Mouse (Mus musculus) mouse embryonic stem cell (cell line): ENCODE data around the gene Ift140.
"Not testable (repeated sequence)": the region's sequence is repeated elsewhere in the genome, so short reads cannot be mapped to it uniquely, and the experiment has no call there.

ENCODE experiments used
- in situ Hi-C, 2 experiments: fragments of 300-500 bp; cut with MboI; formaldehyde crosslinking; loops; 1 replicate in 1 of 2; 3 replicates in 1 of 2; pipeline ENCODE4 v1.14.3; 2019 to 2020; ENCODE audit warnings: low sequenced_read_pairs in 2 of 2, low pct_unique_long_range_greater_than_20kb in 1 of 2, mixed read lengths in 1 of 2; ENCODE audit not compliant: unreplicated experiment in 1 of 2

Ift140 gene

DNA sequence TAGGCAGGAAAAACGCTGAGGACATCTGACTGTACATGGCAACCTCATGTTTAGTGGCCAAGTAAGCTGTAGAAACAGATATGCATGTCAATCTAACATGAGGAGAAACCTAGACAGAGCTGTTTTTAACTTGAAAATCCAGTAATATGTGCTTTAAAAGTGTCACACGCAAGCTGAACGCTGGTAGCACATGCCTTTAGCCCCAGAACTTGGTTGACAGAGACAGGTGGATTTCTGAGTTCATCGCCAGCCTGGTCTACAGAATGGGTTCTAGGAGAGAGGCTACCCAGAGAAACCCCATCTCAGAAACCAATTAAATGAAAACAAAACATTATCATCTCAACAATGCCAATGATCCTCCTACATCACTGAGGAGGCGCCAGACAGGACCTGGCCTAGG lies 95.3 kb downstream of the Ift140 start:
- in situ Hi-C loops: no loop called here

DNA sequence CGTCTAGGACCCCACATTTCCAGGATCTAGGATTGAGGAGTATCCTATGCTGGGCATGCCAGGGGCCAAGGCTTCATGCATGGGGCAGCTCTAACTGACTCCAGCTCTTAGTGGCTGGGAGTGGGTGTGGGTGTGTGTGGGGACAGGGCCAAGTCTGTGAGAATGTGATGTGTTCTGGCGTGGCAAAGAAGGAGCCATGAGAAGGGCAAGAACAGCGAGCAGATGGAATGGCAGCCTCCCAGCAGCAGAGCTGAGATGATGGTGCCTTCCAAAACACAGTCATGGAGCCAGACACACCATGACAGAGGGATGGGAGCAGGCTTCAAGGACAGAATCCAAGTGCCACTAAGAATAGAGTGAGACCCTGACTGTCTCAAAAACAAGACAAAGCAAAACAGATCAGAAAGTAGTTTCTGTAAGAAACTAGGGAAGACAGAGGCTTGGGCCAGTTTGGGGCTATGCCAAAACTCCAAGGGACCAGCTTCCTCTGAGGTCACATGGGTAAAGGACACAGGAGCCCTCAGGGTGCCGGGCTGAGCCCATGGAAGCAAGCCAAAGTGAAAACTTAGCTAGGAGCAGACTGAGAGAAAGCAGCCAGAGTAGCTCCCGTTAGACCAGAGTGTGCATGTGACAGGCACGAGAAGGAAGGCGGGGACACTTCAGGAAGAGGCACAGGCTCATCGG lies 96.0 kb downstream of the Ift140 start:
- in situ Hi-C loops: no loop called here

DNA sequence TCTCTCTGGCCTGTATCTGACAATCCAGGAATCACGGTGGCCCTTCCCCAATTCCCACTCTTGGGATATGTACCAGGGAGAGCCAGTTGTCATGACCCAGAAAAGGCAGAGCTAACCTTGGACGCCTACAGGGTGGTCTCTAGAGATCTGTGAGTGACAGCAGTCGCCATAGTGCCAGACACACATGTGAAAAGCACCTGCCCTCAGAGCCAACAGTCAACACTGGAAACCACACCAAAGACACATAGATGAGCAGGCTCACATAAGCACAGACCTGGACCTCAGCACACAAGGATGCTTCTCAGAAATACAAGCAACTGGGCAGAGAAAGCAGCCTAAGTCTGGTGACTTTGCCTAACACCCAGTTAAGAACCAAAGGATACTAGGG lies 96.5 kb downstream of the Ift140 start:
- in situ Hi-C loops: no loop called here

DNA sequence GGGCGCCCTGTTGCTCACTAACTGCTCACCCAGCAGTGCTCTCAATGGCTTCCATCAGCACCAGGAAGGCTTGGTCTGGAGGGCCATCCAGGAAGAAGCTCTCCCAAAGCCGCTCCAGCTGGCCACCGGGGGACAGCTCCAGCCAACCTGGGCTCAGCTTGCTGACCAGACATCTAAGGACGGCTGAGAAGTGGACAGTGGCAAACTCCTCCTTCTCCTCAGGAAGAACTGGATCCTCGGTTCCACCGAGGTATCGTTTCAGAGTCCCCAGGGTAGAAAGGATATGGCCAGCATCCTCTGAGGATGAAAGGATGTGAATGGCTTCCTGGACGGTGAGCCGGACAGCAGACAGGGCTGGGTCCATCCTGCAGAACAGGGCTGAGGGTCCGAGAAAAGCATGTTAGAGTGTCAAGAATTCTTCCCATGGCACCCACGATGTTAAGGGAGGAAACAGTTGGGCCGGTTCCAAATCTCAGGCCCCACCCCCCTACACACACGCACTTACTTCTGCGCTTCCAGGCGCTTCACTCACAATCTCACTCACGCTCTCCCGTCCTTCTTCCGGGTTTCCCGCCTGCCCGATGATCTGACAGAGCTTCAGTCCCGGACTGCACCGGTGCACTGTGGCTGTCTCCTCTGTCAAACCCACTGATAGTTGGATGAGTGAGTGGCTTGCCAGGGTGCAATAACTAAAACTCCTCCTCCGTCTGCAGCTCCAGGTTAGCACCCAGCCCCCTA lies 99.2 kb downstream of the Ift140 start:
- in situ Hi-C loops: no loop called here

DNA sequence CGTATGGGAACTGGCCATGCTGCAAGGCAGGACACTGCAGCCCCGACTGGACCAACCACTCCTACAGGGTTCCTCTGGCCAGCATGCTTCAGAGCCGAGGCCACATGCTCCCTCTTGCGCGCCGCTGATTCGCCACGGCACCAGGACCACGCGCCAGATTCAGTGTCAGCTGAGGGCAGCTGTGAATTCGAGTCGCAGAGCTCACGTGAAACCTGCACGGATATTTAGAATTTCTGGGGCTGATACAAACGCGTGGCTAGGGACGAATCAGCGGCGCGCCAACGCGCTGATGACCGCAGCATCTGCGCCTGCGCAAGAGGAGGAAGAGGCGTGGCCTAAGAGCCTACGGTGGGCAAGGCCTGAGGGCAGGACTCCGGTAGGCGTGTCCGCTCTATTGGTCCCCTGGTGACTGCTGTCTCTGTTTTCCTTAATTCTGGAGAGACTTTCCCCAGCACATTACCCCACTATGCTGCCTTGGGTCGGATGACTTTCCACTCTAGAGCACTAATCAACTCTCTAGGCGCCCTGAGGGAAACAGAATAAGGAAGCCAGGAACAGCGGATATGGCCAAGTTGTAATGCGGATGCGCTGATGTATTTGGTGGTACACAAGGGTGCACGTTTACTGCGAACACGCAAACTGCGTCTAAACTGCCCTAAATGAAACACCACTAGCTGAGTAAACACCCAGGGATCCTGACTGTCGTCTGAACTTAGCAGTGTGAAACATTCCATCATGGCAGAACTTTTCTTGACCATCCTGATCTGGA lies 100.0 kb downstream of the Ift140 start, which contains the start of gene Telo2:
Telo2 (minus strand) TSS at position 304 of the 769 bp plus-strand sequence.
- in situ Hi-C loops: no loop called here

DNA sequence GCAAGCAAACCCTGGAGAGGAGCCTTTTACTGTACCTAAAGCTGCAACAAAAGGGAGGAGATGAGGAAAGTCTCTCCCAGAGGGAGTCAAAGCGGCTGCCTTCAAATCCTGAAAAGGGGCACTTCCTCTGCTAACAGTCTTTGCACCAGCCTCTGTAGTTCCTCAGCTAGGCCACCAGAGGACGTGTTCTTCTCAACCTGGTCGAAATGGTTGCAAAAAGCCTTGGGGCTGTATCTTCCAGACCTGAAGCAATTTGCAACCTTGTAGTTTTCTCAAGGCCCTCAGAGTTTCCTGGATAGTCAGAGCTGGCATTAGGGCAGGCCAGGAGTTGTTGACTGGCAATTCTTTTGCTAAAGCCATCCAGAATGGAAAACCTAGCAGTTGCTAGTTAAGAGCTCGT lies 101.4 kb downstream of the Ift140 start:
- in situ Hi-C loops: no loop called here

DNA sequence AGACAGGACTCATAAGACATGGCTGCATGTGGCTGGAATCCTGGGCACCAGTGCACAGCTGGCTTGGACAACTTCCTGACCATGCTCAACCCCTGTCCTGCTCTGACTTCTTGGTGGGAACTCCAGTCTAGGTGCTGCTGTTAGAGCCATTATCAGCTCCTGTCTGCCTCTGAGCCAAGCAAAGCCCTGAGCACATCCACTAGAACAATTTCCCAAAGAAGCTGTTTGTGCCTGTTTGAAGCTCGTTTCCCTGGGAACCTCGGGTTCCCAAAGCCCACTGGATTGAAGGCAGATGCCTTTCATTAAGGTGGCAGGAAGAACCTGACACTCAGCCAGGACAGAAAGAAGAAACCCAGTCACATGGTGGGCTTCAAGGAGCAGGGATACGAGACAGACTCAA lies 104.5 kb downstream of the Ift140 start, which contains the start of gene Ptx4:
Ptx4 (plus strand) TSS at position 355 of the 400 bp plus-strand sequence.
- in situ Hi-C loops: no loop called here

DNA sequence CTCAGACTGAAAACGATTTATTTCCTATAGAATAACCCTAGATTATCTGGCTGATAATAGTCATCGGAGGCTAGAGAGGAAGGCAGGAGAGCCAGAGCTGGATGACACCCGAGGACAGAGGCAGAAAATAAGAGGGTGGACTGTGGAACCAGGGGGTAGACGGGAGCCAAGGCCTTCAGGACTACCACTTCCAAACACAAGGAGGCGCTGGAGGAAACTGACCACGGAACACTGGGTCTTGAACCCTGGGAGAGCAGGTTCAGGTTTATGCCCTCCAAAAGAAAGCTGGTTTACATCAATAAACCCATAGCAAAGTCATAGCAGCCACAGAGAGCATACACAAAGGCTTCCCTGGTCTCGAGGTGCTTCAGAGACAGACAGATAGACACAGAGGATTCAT lies 108.1 kb downstream of the Ift140 start:
- in situ Hi-C loops: no loop called here

DNA sequence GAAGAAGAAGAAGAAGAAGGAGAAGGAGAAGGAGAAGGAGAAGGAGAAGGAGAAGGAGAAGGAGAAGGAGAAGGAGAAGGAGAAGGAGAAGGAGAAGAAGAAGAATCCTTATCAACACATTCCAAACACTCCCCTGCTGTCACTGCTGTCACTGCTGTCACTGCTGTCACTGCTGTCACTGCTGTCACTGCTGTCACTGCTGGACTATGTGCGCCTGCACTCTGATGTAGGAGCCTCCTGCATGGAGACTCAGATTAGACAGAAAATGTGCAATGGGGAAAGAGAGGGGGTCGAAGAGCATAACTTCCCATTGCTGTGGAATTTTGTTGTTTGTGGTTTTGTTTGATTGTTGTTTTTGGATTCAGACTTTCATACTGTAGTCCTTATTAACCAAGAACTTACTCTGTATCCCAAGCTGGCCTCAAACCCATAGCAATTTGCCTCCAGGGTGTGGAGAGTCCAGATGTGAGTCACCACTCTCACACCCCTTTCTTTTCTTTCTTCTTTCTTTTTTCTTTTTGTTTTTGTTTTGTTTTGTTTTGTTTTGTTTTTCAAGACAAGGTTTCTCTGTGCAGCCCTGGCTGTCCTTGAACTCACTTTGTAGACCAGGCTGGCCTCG lies 109.7 kb downstream of the Ift140 start:
- in situ Hi-C loops: not testable (repeated sequence)

DNA sequence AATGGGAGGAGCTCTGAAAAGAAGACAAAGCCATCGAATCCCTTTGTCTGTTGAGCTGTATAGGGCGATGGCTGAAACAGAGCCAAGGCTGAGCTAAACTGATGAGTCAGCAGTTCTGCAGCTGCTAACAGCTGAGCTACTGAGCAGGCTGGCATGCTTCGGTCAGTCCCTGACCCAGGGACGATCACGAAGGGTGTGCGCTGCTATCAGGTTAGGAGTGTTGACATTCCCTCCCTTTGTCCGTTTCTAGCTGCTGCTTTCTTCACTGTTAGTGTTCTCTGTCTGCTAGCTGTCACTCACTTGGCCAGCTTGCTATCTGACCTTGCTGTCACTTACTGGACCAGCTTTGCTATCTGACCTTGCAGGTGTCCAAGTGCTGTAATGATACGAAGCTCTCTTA lies 111.2 kb downstream of the Ift140 start:
- in situ Hi-C loops: no loop called here

DNA sequence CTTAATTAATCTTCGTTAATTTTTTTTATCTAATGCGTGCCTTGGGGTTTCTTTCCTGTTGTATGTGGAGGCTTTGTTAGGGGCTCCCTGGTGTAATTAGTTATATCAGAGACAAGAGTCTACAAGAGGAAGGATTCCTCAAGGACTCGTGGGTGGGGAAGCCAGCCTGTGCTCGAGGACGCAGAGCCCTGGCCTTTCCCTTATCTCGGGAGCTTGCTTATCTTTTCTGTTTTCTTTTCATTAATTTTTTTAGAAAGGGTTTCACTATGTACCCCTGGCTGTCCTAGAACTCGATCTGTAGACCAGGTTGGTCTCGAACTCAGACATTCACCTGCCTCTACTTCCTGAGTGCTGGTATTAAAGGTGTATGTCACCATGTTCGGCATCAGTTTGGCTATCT lies 111.8 kb downstream of the Ift140 start:
- in situ Hi-C loops: no loop called here

DNA sequence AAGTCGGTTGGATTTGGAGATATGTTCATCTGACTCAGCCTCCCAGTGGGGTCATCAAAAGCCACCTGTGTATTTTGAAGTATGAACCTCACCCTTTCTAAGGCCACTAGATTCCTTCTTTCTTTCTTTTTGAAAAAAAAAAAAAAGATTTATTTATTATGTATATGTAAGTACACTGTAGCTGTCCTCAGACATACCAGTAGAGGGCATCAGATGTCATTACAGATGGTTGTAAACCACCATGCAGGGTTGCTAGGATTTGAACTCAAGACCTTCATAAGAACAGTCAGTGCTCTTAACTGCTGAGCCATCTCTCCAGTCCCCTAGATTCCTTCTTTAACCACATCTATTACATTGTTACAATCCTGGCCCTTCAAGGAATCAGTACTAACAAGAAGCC lies 114.2 kb downstream of the Ift140 start:
- in situ Hi-C loops: no loop called here

DNA sequence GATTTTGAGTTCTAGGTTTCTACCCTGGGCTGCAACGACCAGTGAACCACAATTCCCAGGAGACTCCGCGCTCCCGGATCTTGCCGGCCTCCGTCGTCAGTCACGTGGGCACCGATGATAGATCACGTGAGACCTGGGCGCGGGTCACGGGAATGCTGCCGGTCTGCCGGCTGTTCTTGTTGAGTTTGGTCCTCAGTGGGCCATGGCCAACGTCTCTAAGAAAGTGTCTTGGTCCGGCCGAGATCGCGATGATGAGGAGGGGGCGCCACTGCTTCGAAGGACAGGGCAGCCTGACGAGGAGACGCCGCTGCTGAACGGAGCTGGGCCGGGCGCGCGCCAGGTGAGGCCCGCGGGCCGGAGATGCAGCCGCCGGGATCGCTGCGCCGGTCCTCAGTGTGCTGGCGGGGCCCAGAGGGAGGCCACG lies 117.4 kb downstream of the Ift140 start, which contains the start of gene Clcn7:
Clcn7 (plus strand) TSS at position 117 of the 424 bp plus-strand sequence.
- in situ Hi-C loops: no loop called here

DNA sequence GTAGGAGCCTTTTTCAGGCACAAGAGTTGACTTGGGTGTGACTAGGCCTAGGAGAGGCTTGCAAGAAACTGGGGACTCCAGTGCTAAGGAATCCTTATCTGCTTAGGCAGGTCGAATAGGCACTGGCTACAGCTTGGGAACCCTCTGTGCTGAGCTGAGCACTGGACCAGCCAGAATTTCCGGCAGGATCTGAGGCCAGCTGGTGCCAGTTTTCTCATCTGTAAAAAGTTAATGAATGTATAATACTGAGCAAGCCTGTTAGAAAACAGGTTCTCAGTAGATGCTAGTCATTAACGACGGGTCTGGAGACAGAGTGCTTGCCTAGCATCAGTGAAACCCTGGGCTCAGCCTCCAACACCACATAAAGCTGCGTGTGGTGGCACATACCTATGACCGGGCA lies 119.7 kb downstream of the Ift140 start:
- in situ Hi-C loops: no loop called here

DNA sequence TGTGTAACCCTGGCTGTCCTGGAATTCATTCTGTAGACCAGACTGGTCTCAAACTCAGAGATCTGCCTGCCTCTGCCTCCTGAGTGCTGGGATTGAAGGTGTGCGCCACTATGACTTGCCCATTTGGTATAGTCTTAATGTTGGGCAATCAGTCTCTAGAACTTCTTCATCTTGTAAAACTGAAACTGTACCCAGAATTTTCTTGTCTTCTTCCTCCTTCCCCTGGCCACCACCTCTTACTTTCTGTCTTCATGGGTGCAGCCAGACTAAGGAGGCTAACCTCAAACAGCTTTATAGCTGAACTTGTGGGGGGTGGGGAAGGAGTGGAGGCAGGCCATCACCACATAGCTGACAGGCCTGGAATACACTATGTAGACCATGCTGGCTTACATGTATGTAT lies 122.9 kb downstream of the Ift140 start:
- in situ Hi-C loops: no loop called here

DNA sequence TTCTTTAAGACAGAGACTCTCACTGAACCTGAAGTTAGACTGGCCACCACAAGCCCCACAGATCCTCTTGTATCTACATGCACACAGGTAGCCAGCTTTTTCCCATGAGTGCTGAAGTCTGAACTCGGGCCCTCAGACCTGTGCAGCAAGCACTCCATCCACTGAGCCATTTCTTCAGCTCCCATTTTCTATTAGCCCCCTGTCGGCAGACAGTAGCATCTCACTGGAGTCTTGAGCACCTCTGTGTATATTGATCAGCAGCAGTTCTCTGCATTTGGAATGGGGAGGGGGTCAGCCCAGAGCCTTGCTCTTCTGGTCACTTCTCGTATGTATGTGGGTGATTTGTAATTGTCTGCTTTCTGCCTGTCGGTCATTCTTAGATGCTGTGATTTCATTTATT lies 124.1 kb downstream of the Ift140 start:
- in situ Hi-C loops: no loop called here
